In genomic region chr17:24686514-24686913, GRCm38 (mm10) we compare ENCODE assay signal across 1 mouse cellular context.
TF ChIP-seq lines count a peak whose summit lies in the region.

No protein-coding gene starts in this region.

TF ChIP-seq in MEL, 35 proteins besides CTCF, POLR2A, EP300 and RAD21:
- TF ChIP-seq SMC3 (IDR thresholded peaks at IDR 0.05; ENCODE audit: low read depth, low read length) (no peak), TCF12 (IDR thresholded peaks at IDR 0.05; ENCODE audit: low read depth, low read length) (no peak), SIN3A (IDR thresholded peaks at IDR 0.05; ENCODE audit: low read length) (no peak; the same call in 1 of the 2 replicates), UBTF (IDR thresholded peaks at IDR 0.05; ENCODE audit: borderline replicate concordance, insufficient read depth, low read depth, low read length) (no peak), KAT2A (conservative IDR thresholded peaks at IDR 0.05; ENCODE audit: low read depth, low read length) (no peak), ELF1 (IDR thresholded peaks at IDR 0.05; ENCODE audit: low read depth, low read length) (no peak), USF1 (IDR thresholded peaks at IDR 0.05; ENCODE audit: low read depth, low read length) (peak; percentile 73), MYC (IDR thresholded peaks at IDR 0.05; ENCODE audit: low read depth, low read length) (0 out of 2 replicates have a peak, but pooled peaks have one; percentile 15), TBP (IDR thresholded peaks at IDR 0.05; ENCODE audit: low read depth, low read length) (no peak), GABPA (IDR thresholded peaks at IDR 0.05; ENCODE audit: low read depth, low read length) (no peak), TAL1 (IDR thresholded peaks at IDR 0.05; ENCODE audit: low read length) (no peak), NRF1 (IDR thresholded peaks at IDR 0.05; ENCODE audit: insufficient read depth, low read depth, low read length, poor library complexity, severe bottlenecking) (no peak), MXI1 (IDR thresholded peaks at IDR 0.05; ENCODE audit: low read depth, low read length) (no peak), USF2 (IDR thresholded peaks at IDR 0.05; ENCODE audit: borderline replicate concordance in 1 of 2, insufficient read depth in 1 of 2, low read depth in 1 of 2, low read length in 2 of 2) (no peak), POLR2AphosphoS2 (IDR thresholded peaks at IDR 0.05; ENCODE audit: low read length) (no peak), BHLHE40 (IDR thresholded peaks at IDR 0.05; ENCODE audit: borderline replicate concordance, low read depth, low read length) (no peak), ZMIZ1 (IDR thresholded peaks at IDR 0.05; ENCODE audit: low read depth, low read length) (no peak; the same call in 1 of the 2 replicates)
